Mouse (Mus musculus): ENCODE data around the gene Wwox. TPM values are rescaled to one million over a fixed set of nuclear protein-coding genes. Genes with fewer than 3 reads are reported as not detected.

The Wwox gene
- polyA plus RNA-seq, 1 experiment from 2014 or later = 16.3 TPM

GRCm38 (mm10) chr8:115374957-115375356, 935.5 kb downstream of the Wwox start:
- Histone ChIP-seq H3K4me3 (replicated peaks; ENCODE audit: low read depth, low read length) (no peak overlapping the region), H3K27me3 (ENCODE audit: insufficient read depth, low read length) (no peaks in the 10 kb centered on the region), H3K9ac (ENCODE audit: low read depth, low read length) (no peak overlapping the region), H3K9me3 (replicated peaks; ENCODE audit: low read length) (no peaks in the 10 kb centered on the region), H3K27ac (no peak overlapping the region), H3K4me2 (ENCODE audit: low read length) (no peak overlapping the region), H3K4me1 (replicated peaks; ENCODE audit: insufficient read depth, low read length) (no peaks in the 10 kb centered on the region), H3K36me3 (ENCODE audit: insufficient read depth, low read length) (no peaks in the 10 kb centered on the region)
- ATAC-seq (replicated peaks; ENCODE audit: low FRiP score, low read depth) (no peak), DNase-seq (ENCODE audit: low spot score) (peak; percentile 7)
- WGBS = 30% methylated on average over 4 of the region's 4 CpGs
- no peak for TF ChIP-seq CTCF (IDR thresholded peaks at IDR 0.05; ENCODE audit: low read depth)

- no peak overlapping the region for H3K4me3 ChIP-seq (replicated peaks; ENCODE audit: low read depth, low read length)
- H3K4me1 ChIP-seq (replicated peaks; ENCODE audit: insufficient read depth, low read length) = no peaks in the 10 kb centered on the region
- no peak for TF ChIP-seq CTCF (IDR thresholded peaks at IDR 0.05; ENCODE audit: low read depth)
- H3K9ac ChIP-seq (ENCODE audit: low read depth, low read length) = no peak overlapping the region
- H3K27me3 ChIP-seq (ENCODE audit: insufficient read depth, low read length) = no peaks in the 10 kb centered on the region
- H3K36me3 ChIP-seq (ENCODE audit: insufficient read depth, low read length) = no peaks in the 10 kb centered on the region
- no peaks in the 10 kb centered on the region for H3K9me3 ChIP-seq (replicated peaks; ENCODE audit: low read length)
- ATAC-seq (replicated peaks; ENCODE audit: low FRiP score, low read depth) (no peak), DNase-seq (ENCODE audit: low spot score) (peak; percentile 71)
- no peak overlapping the region for H3K27ac ChIP-seq
- H3K4me2 ChIP-seq (ENCODE audit: low read length) = no peak overlapping the region
- 54% methylated on average over 8 of the region's 8 CpGs for WGBS
These were observed 936.0 kb downstream of the Wwox start for GRCm38 (mm10) chr8:115375361-115376047.

- no peak overlapping the region for H3K9ac ChIP-seq (ENCODE audit: low read depth, low read length)
- no peak overlapping the region for H3K4me3 ChIP-seq (replicated peaks; ENCODE audit: low read depth, low read length)
- no peaks in the 10 kb centered on the region for H3K36me3 ChIP-seq (ENCODE audit: insufficient read depth, low read length)
- H3K27ac ChIP-seq = no peak overlapping the region
- H3K9me3 ChIP-seq (replicated peaks; ENCODE audit: low read length) = no peaks in the 10 kb centered on the region
- peak; percentile 15 for DNase-seq (ENCODE audit: low spot score)
- ATAC-seq (replicated peaks; ENCODE audit: low FRiP score, low read depth) = no peak
- H3K4me2 ChIP-seq (ENCODE audit: low read length) = no peak overlapping the region
- no peaks in the 10 kb centered on the region for H3K27me3 ChIP-seq (ENCODE audit: insufficient read depth, low read length)
- no peak for TF ChIP-seq CTCF (IDR thresholded peaks at IDR 0.05; ENCODE audit: low read depth)
- 42% methylated on average over 4 of the region's 4 CpGs for WGBS
- H3K4me1 ChIP-seq (replicated peaks; ENCODE audit: insufficient read depth, low read length) = no peaks in the 10 kb centered on the region
These were observed 937.9 kb downstream of the Wwox start for GRCm38 (mm10) chr8:115377321-115377720.

GRCm38 (mm10) chr8:115380017-115380416, 940.6 kb downstream of the Wwox start:
- TF ChIP-seq CTCF (IDR thresholded peaks at IDR 0.05; ENCODE audit: low read depth) = no peak
- no peaks in the 10 kb centered on the region for H3K4me1 ChIP-seq (replicated peaks; ENCODE audit: insufficient read depth, low read length)
- no peak overlapping the region for H3K9ac ChIP-seq (ENCODE audit: low read depth, low read length)
- H3K4me3 ChIP-seq (replicated peaks; ENCODE audit: low read depth, low read length) = no peak overlapping the region
- DNase-seq (ENCODE audit: low spot score) (no peak), ATAC-seq (replicated peaks; ENCODE audit: low FRiP score, low read depth) (no peak)
- WGBS = 77% methylated on average over 4 of the region's 4 CpGs
- no peak overlapping the region for H3K4me2 ChIP-seq (ENCODE audit: low read length)
- H3K27ac ChIP-seq = no peak overlapping the region
- no peaks in the 10 kb centered on the region for H3K27me3 ChIP-seq (ENCODE audit: insufficient read depth, low read length)
- H3K9me3 ChIP-seq (replicated peaks; ENCODE audit: low read length) = no peaks in the 10 kb centered on the region
- no peaks in the 10 kb centered on the region for H3K36me3 ChIP-seq (ENCODE audit: insufficient read depth, low read length)

- no peaks in the 10 kb centered on the region for H3K4me1 ChIP-seq (replicated peaks; ENCODE audit: insufficient read depth, low read length)
- H3K4me2 ChIP-seq (ENCODE audit: low read length) = no peak overlapping the region
- 82% methylated on average over 5 of the region's 5 CpGs for WGBS
- no peak for ATAC-seq (replicated peaks; ENCODE audit: low FRiP score, low read depth)
- no peaks in the 10 kb centered on the region for H3K36me3 ChIP-seq (ENCODE audit: insufficient read depth, low read length)
- H3K9me3 ChIP-seq (replicated peaks; ENCODE audit: low read length) = no peaks in the 10 kb centered on the region
- H3K4me3 ChIP-seq (replicated peaks; ENCODE audit: low read depth, low read length) = no peak overlapping the region
- no peak overlapping the region for H3K27ac ChIP-seq
- H3K9ac ChIP-seq (ENCODE audit: low read depth, low read length) = no peak overlapping the region
- DNase-seq (ENCODE audit: low spot score) = no peak
- no peak for TF ChIP-seq CTCF (IDR thresholded peaks at IDR 0.05; ENCODE audit: low read depth)
- H3K27me3 ChIP-seq (ENCODE audit: insufficient read depth, low read length) = no peaks in the 10 kb centered on the region
These were observed 951.6 kb downstream of the Wwox start for GRCm38 (mm10) chr8:115390921-115391504.

GRCm38 (mm10) chr8:115395840-115396239, 956.4 kb downstream of the Wwox start:
- no peak overlapping the region for H3K4me3 ChIP-seq (replicated peaks; ENCODE audit: low read depth, low read length)
- no peak for ATAC-seq (replicated peaks; ENCODE audit: low FRiP score, low read depth)
- no peak overlapping the region for H3K4me2 ChIP-seq (ENCODE audit: low read length)
- peak; percentile 72 for TF ChIP-seq CTCF (IDR thresholded peaks at IDR 0.05; ENCODE audit: low read depth)
- DNase-seq (ENCODE audit: low spot score) = peak; percentile 51
- H3K9me3 ChIP-seq (replicated peaks; ENCODE audit: low read length) = no peaks in the 10 kb centered on the region
- no peak overlapping the region for H3K27ac ChIP-seq
- WGBS = 73% methylated on average over 5 of the region's 5 CpGs
- no peak overlapping the region for H3K9ac ChIP-seq (ENCODE audit: low read depth, low read length)
- H3K4me1 ChIP-seq (replicated peaks; ENCODE audit: insufficient read depth, low read length) = no peaks in the 10 kb centered on the region
- no peaks in the 10 kb centered on the region for H3K36me3 ChIP-seq (ENCODE audit: insufficient read depth, low read length)
- H3K27me3 ChIP-seq (ENCODE audit: insufficient read depth, low read length) = no peaks in the 10 kb centered on the region

Measured in kidney, postnatal 0 days (tissue).